Mouse (Mus musculus) hindbrain, embryonic 16.5 days (tissue): Measurements from ENCODE around the gene Rps12. TPM values are rescaled to one million over a fixed set of nuclear protein-coding genes. Genes with fewer than 3 reads are reported as not detected.

Experiments used
- ATAC-seq: fragments of 200-750 bp; cut with Nextera tagmentation; 2 replicates; pipeline ENCODE4 v1.8.0; 2017; ENCODE audit warnings: moderate TSS enrichment, moderate library complexity
- H3K27ac ChIP-seq: fragments of 300-500 bp; sonication (generic); 2 replicates; pipeline ENCODE4 v1.5.1; 2014; ENCODE audit warnings: low read depth, mild to moderate bottlenecking, control low read depth, low read length, moderate library complexity
- H3K27me3 ChIP-seq: fragments of 300-500 bp; sonication (generic); replicated peaks from 2 replicates; pipeline ENCODE4 v1.6.1; 2014; ENCODE audit warnings: low read length; ENCODE audit not compliant: control insufficient read depth, insufficient read depth
- H3K36me3 ChIP-seq: fragments of 300-500 bp; sonication (generic); 2 replicates; pipeline ENCODE4 v1.6.1; 2014; ENCODE audit warnings: mild to moderate bottlenecking, low read length, moderate library complexity, mixed read lengths; ENCODE audit not compliant: control insufficient read depth, insufficient read depth
- H3K4me1 ChIP-seq: fragments of 300-500 bp; sonication (generic); 2 replicates; pipeline ENCODE4 v1.6.1; 2014; ENCODE audit warnings: low read depth, low read length; ENCODE audit not compliant: control insufficient read depth, insufficient read depth
- H3K4me2 ChIP-seq: fragments of 300-500 bp; sonication (generic); 2 replicates; pipeline ENCODE4 v1.6.1; 2014; ENCODE audit warnings: mild to moderate bottlenecking, low read length, control low read depth, moderate library complexity
- H3K4me3 ChIP-seq: fragments of 300-500 bp; sonication (generic); 2 replicates; pipeline ENCODE4 v1.5.1; 2014; ENCODE audit warnings: mild to moderate bottlenecking, low read length, control low read depth, moderate library complexity
- H3K9ac ChIP-seq: fragments of 300-500 bp; sonication (generic); 2 replicates; pipeline ENCODE4 v1.6.1; 2014; ENCODE audit warnings: low read depth, mild to moderate bottlenecking, control low read depth, low read length, moderate library complexity
- H3K9me3 ChIP-seq: fragments of 300-500 bp; sonication (generic); 2 replicates; pipeline ENCODE4 v1.6.1; 2014; ENCODE audit warnings: mild to moderate bottlenecking, low read length, moderate library complexity; ENCODE audit not compliant: control insufficient read depth
- WGBS: fragments of 180-500 bp; shearing (Covaris S2); extraction: QIAGEN DNeasy Blood & Tissue Kit; methylation state at CpG from one replicate; pipeline ENCODE4 v1.1.7; 2014; 5-methylcytosine and 5-hydroxymethylcytosine counted together
- polyA plus RNA-seq: library from polyadenylated mRNA; unstranded; fragments of >200 nt; fragmentation: Nextera tagmentation; extraction: Ambion mirVana; gene quantifications from 2 replicates; pipeline ENCODE4 v1.2.1, GENCODE M21; 2015

Rps12 gene
- polyA plus RNA-seq, 1 experiment from 2014 or later: 82.7 TPM

DNA sequence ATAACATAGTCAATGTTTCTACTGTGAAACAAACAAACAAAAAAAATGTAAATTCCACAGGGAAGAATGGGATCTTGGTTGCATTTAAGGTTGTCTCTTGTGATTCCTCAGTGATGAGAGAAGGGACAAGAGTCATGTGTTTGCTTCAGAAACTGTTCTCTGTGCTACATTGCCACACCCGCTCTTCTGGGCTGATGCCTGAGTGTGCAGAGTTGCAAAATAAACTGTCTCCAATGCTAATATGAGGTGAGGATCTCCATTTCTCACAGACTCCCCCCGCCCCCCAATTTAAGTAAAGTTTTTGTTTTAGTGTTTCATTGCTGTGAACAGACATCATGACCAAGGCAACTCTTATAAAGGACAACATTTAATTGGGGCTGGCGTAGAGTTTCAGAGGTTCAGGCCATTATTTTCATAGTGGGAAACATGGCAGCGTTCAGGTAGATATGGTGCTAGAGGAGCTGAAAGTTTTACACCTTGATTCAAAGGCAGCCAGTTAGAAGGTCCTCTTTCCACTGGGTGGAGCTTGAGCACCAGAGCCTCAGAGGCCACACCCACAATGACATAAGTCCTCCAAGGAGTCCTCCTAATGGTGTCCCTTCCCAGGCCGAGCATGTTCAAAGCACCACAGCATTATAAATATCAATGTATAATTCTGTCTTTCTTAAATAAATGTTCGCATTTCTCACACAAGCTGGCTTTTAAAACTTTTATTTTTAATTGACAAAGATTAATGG lies 6.4 kb downstream of the Rps12 start:
- no peaks in the 10 kb centered on the region for H3K27me3 ChIP-seq
- 83% methylated on average over 6 of the region's 6 CpGs for WGBS
- H3K4me2 ChIP-seq: no peak overlapping the region
- ATAC-seq: no peak
- peaks cover 14% of the 10 kb centered on the region for H3K36me3 ChIP-seq
- no peak overlapping the region for H3K9ac ChIP-seq
- H3K4me1 ChIP-seq: peaks cover 11% of the 10 kb centered on the region
- H3K4me3 ChIP-seq: no peak overlapping the region
- H3K27ac ChIP-seq: no peak overlapping the region
- no peaks in the 10 kb centered on the region for H3K9me3 ChIP-seq

DNA sequence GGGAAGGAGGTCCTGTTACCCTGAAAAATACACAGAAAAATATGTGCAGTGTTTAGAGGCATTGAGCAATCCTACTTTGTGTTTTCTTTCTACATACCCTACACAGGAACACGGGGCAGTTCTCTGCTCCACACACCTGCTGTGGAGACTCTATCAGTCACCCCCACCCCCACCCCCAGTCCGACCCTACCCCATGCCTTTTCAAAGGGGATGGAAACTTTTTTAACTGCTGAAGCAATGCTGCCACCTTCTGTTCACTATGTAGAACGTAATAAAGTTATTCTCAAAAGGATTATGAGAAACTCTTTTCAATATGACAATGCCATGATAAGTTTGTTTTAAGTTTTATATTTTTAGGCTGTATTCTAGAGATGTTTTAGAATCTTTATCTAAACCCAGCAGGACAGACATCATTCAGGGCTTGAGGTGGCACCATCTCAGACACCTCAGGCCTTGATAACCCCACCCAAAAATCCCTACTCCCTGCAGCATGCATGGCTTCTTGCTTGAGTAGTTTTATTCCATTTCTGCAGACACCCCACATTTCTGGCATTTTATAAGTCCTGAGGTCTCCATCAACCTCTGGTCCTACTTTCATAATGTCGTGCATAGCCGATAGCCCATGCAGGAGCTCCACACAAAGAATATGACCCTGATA lies 9.7 kb downstream of the Rps12 start:
- Histone ChIP-seq H3K27ac (no peak overlapping the region), H3K4me2 (no peak overlapping the region), H3K36me3 (no peaks in the 10 kb centered on the region), H3K4me1 (no peaks in the 10 kb centered on the region), H3K27me3 (no peaks in the 10 kb centered on the region), H3K4me3 (no peak overlapping the region), H3K9me3 (no peaks in the 10 kb centered on the region), H3K9ac (no peak overlapping the region)
- peak; percentile 64; the same call in 1 of the 2 replicates for ATAC-seq
- 36% methylated on average over 5 of the region's 5 CpGs for WGBS

DNA sequence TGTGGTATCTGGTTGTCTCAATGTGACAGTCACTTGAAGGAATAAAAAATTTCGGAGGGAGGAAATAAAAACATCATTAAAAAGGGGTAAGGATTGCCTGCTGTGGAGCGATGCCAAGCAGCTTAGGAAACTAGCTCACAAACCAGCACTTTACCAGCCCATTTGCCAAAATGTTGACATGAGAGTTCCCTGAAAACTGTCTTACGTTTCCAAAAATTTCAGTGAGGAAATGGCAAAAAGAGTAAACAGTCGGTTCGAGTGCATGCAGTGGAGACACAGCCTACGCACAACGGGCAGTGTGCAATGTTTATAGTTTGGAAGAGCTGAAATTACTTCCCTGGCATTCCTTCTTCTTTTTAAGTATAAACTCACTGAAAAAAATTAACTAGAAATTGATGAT lies 32.9 kb downstream of the Rps12 start:
- no peak overlapping the region for H3K4me3 ChIP-seq
- H3K4me1 ChIP-seq: no peaks in the 10 kb centered on the region
- no peak overlapping the region for H3K9ac ChIP-seq
- no peak overlapping the region for H3K4me2 ChIP-seq
- no peaks in the 10 kb centered on the region for H3K27me3 ChIP-seq
- WGBS: 77% methylated on average over 7 of the region's 7 CpGs
- H3K27ac ChIP-seq: no peak overlapping the region
- no peaks in the 10 kb centered on the region for H3K36me3 ChIP-seq
- no peaks in the 10 kb centered on the region for H3K9me3 ChIP-seq
- no peak for ATAC-seq

Other genes with a start within 250 kb of the Rps12 start
- gene Slc18b1, start 9.7 kb upstream of the Rps12 start, polyA plus RNA-seq: 18.9 and 20.2 TPM in 2 replicates
- gene Vnn3, start 64.2 kb upstream of the Rps12 start, polyA plus RNA-seq: 0.14 TPM in 1 of 2 replicates, not detected in the other
- 0.35 and 0.73 TPM in 2 replicates for gene Vnn1, start 107.4 kb upstream of the Rps12 start, polyA plus RNA-seq
- not detected in 2 replicates for gene Taar1, start 133.1 kb upstream of the Rps12 start, polyA plus RNA-seq
- gene Taar2, start 151.3 kb upstream of the Rps12 start, polyA plus RNA-seq: 0.15 TPM in 1 of 2 replicates, not detected in the other
- not detected in 2 replicates for gene Taar3, start 162.3 kb upstream of the Rps12 start, polyA plus RNA-seq
- gene Taar4, start 173.2 kb upstream of the Rps12 start, polyA plus RNA-seq: not detected in 2 replicates
- 0.15 TPM in 1 of 2 replicates, not detected in the other for gene Taar5, start 183.4 kb upstream of the Rps12 start, polyA plus RNA-seq
- not detected in 2 replicates for gene Taar6, start 198.4 kb upstream of the Rps12 start, polyA plus RNA-seq
- gene Taar7a, start 206.2 kb upstream of the Rps12 start, polyA plus RNA-seq: not detected in 2 replicates
- gene Taar7b, start 212.7 kb upstream of the Rps12 start, polyA plus RNA-seq: not detected in 2 replicates
- gene Taar7d, start 239.9 kb upstream of the Rps12 start, polyA plus RNA-seq: not detected in 2 replicates